In genomic region chr5:121007563-121007962, GRCm38 (mm10) we compare ENCODE assay signal across 23 mouse cellular contexts. TPM values are rescaled to one million over a fixed set of nuclear protein-coding genes. Genes with fewer than 3 reads are reported as not detected.
DNase-seq lines count a peak whose midpoint lies in the region; ATAC-seq lines count a peak whose summit lies in the region.
"Had no signal": no experiment of that assay in that cellular context is flagged by ENCODE, and none has a peak within 500 bp of the region (broad histone marks: within the 10 kb centered on the region; RNA-seq: fewer than 3 reads in every experiment).

No protein-coding gene starts in this region.

- no peak overlapping the region for H3K27ac ChIP-seq in forebrain, embryonic 13.5 days
- H3K27ac ChIP-seq in forebrain, embryonic 12.5 days, result no peak overlapping the region
- no peak overlapping the region for H3K27ac ChIP-seq in midbrain, embryonic 12.5 days (replicated peaks)
- H3K27ac ChIP-seq in midbrain, embryonic 11.5 days (ENCODE audit: low read depth, low read length), result no peak overlapping the region
- H3K27ac ChIP-seq in hindbrain, embryonic 15.5 days (replicated peaks), result no peak overlapping the region
- no peak overlapping the region for H3K27ac ChIP-seq in neural tube, embryonic 15.5 days (replicated peaks)
- H3K27ac ChIP-seq: embryonic facial prominence, embryonic 15.5 days; gastrocnemius, adult 2 months; heart, embryonic 10.5 days; limb, embryonic 10.5 days had no signal

- H3K4me3 ChIP-seq in forebrain, embryonic 13.5 days, result no peak overlapping the region
- H3K4me3 ChIP-seq in forebrain, embryonic 12.5 days (replicated peaks), result no peak overlapping the region
- H3K4me3 ChIP-seq in midbrain, embryonic 12.5 days, result no peak overlapping the region
- H3K4me3 ChIP-seq in midbrain, embryonic 11.5 days (ENCODE audit: low read depth, low read length), result no peak overlapping the region
- peak overlapping the region; percentile 41; the same call in 1 of the 2 replicates for H3K4me3 ChIP-seq in hindbrain, embryonic 15.5 days
- H3K4me3 ChIP-seq in neural tube, embryonic 15.5 days (replicated peaks), result peak overlapping the region; percentile 43; the same call in 1 of the 2 replicates
- H3K4me3 ChIP-seq: embryonic facial prominence, embryonic 15.5 days; gastrocnemius, adult 2 months; heart, embryonic 10.5 days; limb, embryonic 10.5 days; megakaryocyte, embryonic 14.5 days; myocyte had no signal

- H3K9ac ChIP-seq in forebrain, embryonic 13.5 days, result no peak overlapping the region
- H3K9ac ChIP-seq in forebrain, embryonic 12.5 days, result no peak overlapping the region
- no peak overlapping the region for H3K9ac ChIP-seq in midbrain, embryonic 12.5 days (replicated peaks)
- no peak overlapping the region for H3K9ac ChIP-seq in midbrain, embryonic 11.5 days (ENCODE audit: low read length)
- H3K9ac ChIP-seq in hindbrain, embryonic 15.5 days, result peak overlapping the region; percentile 20; the same call in 1 of the 2 replicates
- no peak overlapping the region for H3K9ac ChIP-seq in neural tube, embryonic 15.5 days (replicated peaks)
- H3K9ac ChIP-seq: embryonic facial prominence, embryonic 15.5 days; liver, postnatal 0 days had no signal

- DNase-seq in midbrain, embryonic 11.5 days (ENCODE audit: low spot score, missing footprints), result no peak
- DNase-seq in right cerebral cortex, adult 2 months (ENCODE audit: low spot score in 2 of 2), result no peak
- DNase-seq: adrenal gland, postnatal 25 days; B cell, adult 2 months; gastrocnemius, adult 2 months; kidney, adult 18-20 months; kidney, postnatal 10 days; liver, postnatal 0 days; lung, postnatal 14 days; thymus, adult 2 months had no signal

- peaks cover 34% of the 10 kb centered on the region for H3K27me3 ChIP-seq in forebrain, embryonic 13.5 days
- peaks cover 46% of the 10 kb centered on the region for H3K27me3 ChIP-seq in forebrain, embryonic 12.5 days
- peaks cover 43% of the 10 kb centered on the region for H3K27me3 ChIP-seq in midbrain, embryonic 12.5 days
- peaks cover 4% of the 10 kb centered on the region for H3K27me3 ChIP-seq in midbrain, embryonic 11.5 days (ENCODE audit: control insufficient read depth, insufficient read depth, low read length)
- H3K27me3 ChIP-seq in hindbrain, embryonic 15.5 days, result no peaks in the 10 kb centered on the region
- H3K27me3 ChIP-seq in neural tube, embryonic 15.5 days (replicated peaks), result peaks cover 20% of the 10 kb centered on the region; the same call in 1 of the 2 replicates

- H3K9me3 ChIP-seq in forebrain, embryonic 13.5 days (replicated peaks), result no peaks in the 10 kb centered on the region
- H3K9me3 ChIP-seq in forebrain, embryonic 12.5 days, result no peaks in the 10 kb centered on the region
- H3K9me3 ChIP-seq in midbrain, embryonic 12.5 days, result no peaks in the 10 kb centered on the region
- no peaks in the 10 kb centered on the region for H3K9me3 ChIP-seq in midbrain, embryonic 11.5 days (ENCODE audit: control insufficient read depth, low read length)
- H3K9me3 ChIP-seq in hindbrain, embryonic 15.5 days, result no peaks in the 10 kb centered on the region
- no peaks in the 10 kb centered on the region for H3K9me3 ChIP-seq in neural tube, embryonic 15.5 days (replicated peaks)
- H3K9me3 ChIP-seq: embryonic facial prominence, embryonic 15.5 days; heart, embryonic 10.5 days; limb, embryonic 10.5 days; megakaryocyte, embryonic 14.5 days had no signal

- ATAC-seq in forebrain, embryonic 13.5 days, result no peak
- ATAC-seq in forebrain, embryonic 12.5 days (ENCODE audit: low FRiP score), result no peak
- ATAC-seq in midbrain, embryonic 12.5 days (ENCODE audit: low FRiP score, low read depth), result no peak
- no peak for ATAC-seq in midbrain, embryonic 11.5 days (ENCODE audit: low FRiP score)
- no peak for ATAC-seq in hindbrain, embryonic 15.5 days (ENCODE audit: low FRiP score, low read depth)
- ATAC-seq in neural tube, embryonic 15.5 days (ENCODE audit: low FRiP score), result no peak
- ATAC-seq: liver, postnatal 0 days had no signal

- H3K36me3 ChIP-seq in forebrain, embryonic 13.5 days (ENCODE audit: poor library complexity, severe bottlenecking), result no peaks in the 10 kb centered on the region
- no peaks in the 10 kb centered on the region for H3K36me3 ChIP-seq in forebrain, embryonic 12.5 days (replicated peaks)
- H3K36me3 ChIP-seq in midbrain, embryonic 12.5 days, result no peaks in the 10 kb centered on the region
- H3K36me3 ChIP-seq in midbrain, embryonic 11.5 days (ENCODE audit: control insufficient read depth, insufficient read depth, low read length), result no peaks in the 10 kb centered on the region
- H3K36me3 ChIP-seq in hindbrain, embryonic 15.5 days, result no peaks in the 10 kb centered on the region
- H3K36me3 ChIP-seq in neural tube, embryonic 15.5 days, result no peaks in the 10 kb centered on the region
- H3K36me3 ChIP-seq: embryonic facial prominence, embryonic 15.5 days; heart, embryonic 10.5 days; limb, embryonic 10.5 days had no signal

- H3K4me1 ChIP-seq in forebrain, embryonic 13.5 days, result peaks cover 61% of the 10 kb centered on the region
- H3K4me1 ChIP-seq in forebrain, embryonic 12.5 days, result peaks cover 30% of the 10 kb centered on the region
- H3K4me1 ChIP-seq in midbrain, embryonic 12.5 days, result peaks cover 34% of the 10 kb centered on the region
- peaks cover 2% of the 10 kb centered on the region; the same call in 1 of the 2 replicates for H3K4me1 ChIP-seq in midbrain, embryonic 11.5 days (ENCODE audit: control insufficient read depth, insufficient read depth, low read length)
- peaks cover 65% of the 10 kb centered on the region for H3K4me1 ChIP-seq in hindbrain, embryonic 15.5 days (replicated peaks)
- peaks cover 50% of the 10 kb centered on the region for H3K4me1 ChIP-seq in neural tube, embryonic 15.5 days
- H3K4me1 ChIP-seq: embryonic facial prominence, embryonic 15.5 days had no signal

- peak overlapping the region; percentile 58 for H3K4me2 ChIP-seq in forebrain, embryonic 13.5 days
- no peak overlapping the region for H3K4me2 ChIP-seq in forebrain, embryonic 12.5 days
- H3K4me2 ChIP-seq in midbrain, embryonic 12.5 days (replicated peaks), result 0 out of 2 replicates have a peak overlapping the region, but pooled peaks have one; percentile 58
- no peak overlapping the region for H3K4me2 ChIP-seq in midbrain, embryonic 11.5 days
- H3K4me2 ChIP-seq in hindbrain, embryonic 15.5 days, result peak overlapping the region; percentile 64
- peak overlapping the region; percentile 70 for H3K4me2 ChIP-seq in neural tube, embryonic 15.5 days
- H3K4me2 ChIP-seq: embryonic facial prominence, embryonic 15.5 days had no signal

- 83% methylated on average over 3 of the region's 3 CpGs for WGBS in forebrain, embryonic 13.5 days
- 79% methylated on average over 3 of the region's 3 CpGs for WGBS in forebrain, embryonic 12.5 days
- WGBS in midbrain, embryonic 12.5 days, result 79% methylated on average over 3 of the region's 3 CpGs
- WGBS in midbrain, embryonic 11.5 days, result 74% methylated on average over 3 of the region's 3 CpGs
- 85% methylated on average over 3 of the region's 3 CpGs for WGBS in hindbrain, embryonic 15.5 days
- WGBS in neural tube, embryonic 15.5 days, result 75% methylated on average over 3 of the region's 3 CpGs

RNA-seq across cellular contexts. Expression of gene Rph3a, which starts 2.3 kb away (rescaled TPM):
- polyA plus RNA-seq in forebrain, embryonic 13.5 days (2015; fragmentation: Nextera tagmentation; extraction: Ambion mirVana), result 7.7 and 8.9 TPM in 2 replicates
- 4.6 and 5.1 TPM in 2 replicates for polyA plus RNA-seq in forebrain, embryonic 12.5 days (2016; fragmentation: Nextera tagmentation; extraction: Ambion mirVana)
- polyA plus RNA-seq in midbrain, embryonic 12.5 days (2016; fragmentation: Nextera tagmentation; extraction: Ambion mirVana), result 3.2 and 3.3 TPM in 2 replicates
- polyA plus RNA-seq in midbrain, embryonic 11.5 days (2014; fragmentation: Nextera tagmentation; extraction: Ambion mirVana), result 0.57 and 1.4 TPM in 2 replicates
- polyA plus RNA-seq in hindbrain, embryonic 15.5 days (2015; fragmentation: Nextera tagmentation; extraction: Ambion mirVana), result 30.9 and 31.9 TPM in 2 replicates
- 22.1 and 25.6 TPM in 2 replicates for polyA plus RNA-seq in neural tube, embryonic 15.5 days (2015; fragmentation: Nextera tagmentation; extraction: Ambion mirVana)
- polyA plus RNA-seq: gonadal fat pad, adult 2 months; heart, embryonic 10.5 days; heart, postnatal 0 days; limb, embryonic 10.5 days; liver, adult 2 months had no signal

Comparison
In these comparisons a context has a peak if more than half of its experiments do, and no peak if none do; other contexts are left out.
1. H3K4me2 ChIP-seq: peak in forebrain, embryonic 13.5 days (single experiment), midbrain, embryonic 12.5 days (single experiment), hindbrain, embryonic 15.5 days (single experiment) and neural tube, embryonic 15.5 days (single experiment); none in forebrain, embryonic 12.5 days (single experiment) and midbrain, embryonic 11.5 days (single experiment).
2. H3K4me3 ChIP-seq: peak in hindbrain, embryonic 15.5 days (single experiment) and neural tube, embryonic 15.5 days (single experiment); none in forebrain, embryonic 13.5 days (single experiment), forebrain, embryonic 12.5 days (single experiment), midbrain, embryonic 12.5 days (single experiment) and midbrain, embryonic 11.5 days (single experiment).